Mouse (Mus musculus) mature B cell (primary cell): ENCODE results near the gene Tnk2.

Experiments
- in situ Hi-C: fragments of 300-500 bp; cut with MboI; formaldehyde crosslinking; loops from 2 replicates; pipeline ENCODE4 v1.14.3; 2019

Tnk2 gene

DNA sequence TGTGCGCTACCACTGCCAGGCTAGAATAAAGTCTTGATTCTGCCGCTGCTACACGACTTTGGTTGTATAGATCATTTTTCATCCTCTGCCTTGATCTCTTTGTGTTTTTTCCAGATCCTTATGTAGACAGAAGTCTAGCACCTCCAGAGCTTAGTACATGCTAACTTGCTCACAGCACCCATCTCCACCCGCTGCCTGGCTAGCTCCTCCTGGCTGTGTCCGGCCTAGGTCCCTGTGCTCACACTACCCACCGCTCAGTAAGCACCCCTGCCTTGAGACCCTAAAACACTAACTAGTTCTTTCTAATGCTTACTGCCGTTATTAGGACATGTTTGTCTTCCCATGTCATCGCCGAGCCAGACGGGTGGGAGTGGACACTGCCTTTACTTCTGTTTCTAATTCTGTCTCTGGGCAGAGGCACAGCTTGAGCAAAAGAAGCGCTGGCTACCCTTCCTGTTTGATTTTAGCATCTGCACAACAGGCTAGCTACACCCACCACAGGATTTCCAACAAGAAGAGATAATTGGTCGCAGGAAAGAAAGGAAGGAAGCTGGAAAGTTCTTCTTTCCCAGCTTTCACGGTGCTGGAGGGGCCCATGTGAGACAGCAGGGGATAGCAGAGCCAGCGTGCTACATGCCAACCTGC is 66.9 kb downstream of the Tnk2 start:
- in situ Hi-C loops = no loop called here

GRCm38 (mm10) chr16:32712202-32712601 is 68.5 kb downstream of the Tnk2 start:
- in situ Hi-C loops = no loop called here

- in situ Hi-C loops = no loop called here
Observed at GRCm38 (mm10) chr16:32713556-32713955, 69.9 kb downstream of the Tnk2 start.

DNA sequence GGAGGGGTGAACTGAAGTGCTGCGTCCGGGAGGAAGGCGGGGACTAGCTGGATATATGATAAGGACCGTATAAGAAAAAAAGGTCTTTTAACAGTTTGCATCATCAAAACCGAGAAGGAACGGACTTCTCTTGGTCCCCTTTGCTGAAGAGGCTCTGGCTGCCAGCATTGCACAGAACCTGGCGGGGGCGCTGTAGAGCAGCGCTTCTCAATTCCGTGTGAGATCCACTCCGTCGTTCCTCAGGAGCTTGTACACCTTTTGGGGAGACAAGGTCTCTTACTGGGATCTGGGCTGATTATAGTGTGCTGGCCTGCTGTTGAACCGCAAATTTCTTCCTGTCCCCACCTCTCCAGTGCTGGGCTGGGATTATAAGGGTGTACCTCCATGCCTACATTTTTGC is 71.7 kb downstream of the Tnk2 start:
- in situ Hi-C loops = no loop called here

DNA sequence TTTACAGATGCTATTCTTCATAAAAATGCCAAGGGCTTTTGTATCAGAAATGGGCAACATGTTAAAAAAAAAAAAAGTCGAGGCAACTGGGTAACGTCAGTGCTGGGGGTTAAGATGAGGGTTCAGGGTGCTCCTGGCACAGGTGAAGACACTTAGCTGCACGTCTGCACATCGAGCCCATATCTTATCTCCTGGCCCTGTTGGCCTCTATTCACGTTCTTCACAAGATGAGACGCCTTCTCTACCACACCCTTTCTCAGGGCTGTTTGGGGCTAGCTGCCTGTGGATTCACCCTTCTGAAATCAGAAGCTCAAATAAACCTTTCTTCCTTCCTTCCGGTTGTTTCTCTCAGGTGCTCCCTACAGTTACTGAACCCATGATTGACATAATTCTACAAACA is 79.5 kb downstream of the Tnk2 start:
- in situ Hi-C loops = no loop called here

DNA sequence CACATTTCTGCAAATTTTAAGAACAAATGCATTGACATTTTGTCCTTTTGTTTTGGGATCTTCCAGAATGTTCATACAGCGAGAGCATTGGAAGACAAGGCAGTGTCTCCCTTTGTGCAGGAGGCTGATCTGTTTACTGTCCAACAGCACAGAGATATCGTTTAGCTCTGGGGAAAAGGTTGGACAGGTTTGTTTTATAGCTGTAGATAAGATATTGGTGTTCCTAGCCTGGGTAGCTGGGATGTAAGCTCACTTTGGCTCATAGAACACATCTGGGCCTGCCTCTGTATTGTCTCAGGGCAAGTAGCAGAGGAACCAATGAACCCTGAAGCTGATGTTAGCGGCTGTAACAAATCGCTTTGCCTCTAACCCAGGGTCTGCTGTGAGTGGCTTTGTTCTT is 80.1 kb downstream of the Tnk2 start:
- in situ Hi-C loops = no loop called here

DNA sequence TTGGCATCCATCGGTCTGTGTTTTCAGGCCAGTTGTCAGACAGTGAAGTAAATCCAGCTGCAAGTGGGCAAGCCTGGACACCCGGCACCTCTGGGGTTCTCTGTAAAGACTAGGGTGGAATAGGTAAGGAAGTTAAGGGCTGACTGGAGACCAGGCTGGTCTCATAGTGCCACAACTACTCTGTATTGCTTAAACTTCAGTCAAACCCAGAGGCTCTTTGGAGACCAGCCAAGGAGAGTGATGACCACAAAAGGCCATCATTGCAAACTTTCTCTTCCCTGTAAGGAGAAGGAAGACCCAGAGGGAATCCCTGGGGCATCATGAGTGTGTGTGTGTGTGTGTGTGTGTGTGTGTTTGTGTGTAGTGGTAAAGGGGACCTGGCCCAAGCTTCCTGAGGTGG is 80.6 kb downstream of the Tnk2 start:
- in situ Hi-C loops = no loop called here

- in situ Hi-C loops = no loop called here
Observed at GRCm38 (mm10) chr16:32726501-32726900, 82.8 kb downstream of the Tnk2 start.

DNA sequence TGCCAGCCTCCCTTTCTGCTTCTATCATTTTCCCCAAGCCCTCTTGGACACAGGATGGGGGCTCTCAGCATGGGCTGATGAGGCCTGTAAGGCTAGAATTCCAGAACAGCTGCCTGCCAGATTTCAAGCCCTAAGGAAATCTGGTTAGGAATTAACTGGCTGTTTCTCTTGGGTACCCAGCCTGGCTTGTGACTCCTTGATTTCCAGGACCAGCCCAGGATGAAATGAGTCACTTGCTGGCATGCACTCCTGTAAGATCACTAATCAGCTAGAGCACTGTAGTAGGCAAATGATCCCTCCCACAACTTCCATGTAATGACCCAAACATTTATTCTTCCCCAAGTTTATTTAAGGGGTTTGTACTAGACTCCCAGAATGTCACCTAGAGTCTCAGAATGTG is 84.6 kb downstream of the Tnk2 start:
- in situ Hi-C loops = no loop called here

GRCm38 (mm10) chr16:32728730-32729129 is 85.1 kb downstream of the Tnk2 start:
- in situ Hi-C loops = no loop called here
